Comparison of ENCODE assay signal across 13 mouse cellular contexts in the genomic region with DNA sequence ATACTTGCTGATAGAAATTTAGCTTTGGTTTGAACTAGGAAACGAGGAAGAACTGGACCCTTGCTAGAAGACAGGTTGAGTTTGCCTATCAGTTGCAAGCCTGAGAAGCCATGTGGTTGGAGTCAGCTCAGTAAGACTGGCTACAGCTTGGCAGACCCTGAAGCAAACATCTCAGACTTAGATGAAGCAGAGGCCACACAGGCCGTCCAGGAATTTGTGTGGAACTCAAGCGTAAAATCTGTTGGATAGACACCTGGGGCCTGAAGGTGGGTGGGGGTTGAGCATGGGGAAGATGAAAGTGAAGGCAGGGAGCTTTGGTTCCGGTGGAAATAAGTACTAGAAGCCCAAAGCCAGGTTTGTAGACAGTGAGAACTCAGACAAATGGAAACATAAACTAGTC. TPM values are rescaled to one million over a fixed set of nuclear protein-coding genes. Genes with fewer than 3 reads are reported as not detected.
DNase-seq lines count a peak whose midpoint lies in the region; ATAC-seq and TF ChIP-seq lines count a peak whose summit lies in the region.
"Had no signal": no experiment of that assay in that cellular context is flagged by ENCODE, and none has a peak within 500 bp of the region (broad histone marks: within the 10 kb centered on the region; RNA-seq: fewer than 3 reads in every experiment).

No protein-coding gene starts in this region.

- ATAC-seq in lung, embryonic 15.5 days (ENCODE audit: borderline replicate concordance, extremely low read depth, low FRiP score, low TSS enrichment): no peak
- ATAC-seq in granulocyte monocyte progenitor cell, adult 5-6 weeks (replicated peaks; ENCODE audit: poor library complexity, severe bottlenecking): no peak
- ATAC-seq: inflammation-experienced regulatory T-cells, adult 6 months had no signal

- whole genome bisulfite sequencing in lung, embryonic 15.5 days: 50% methylated on average over 4 of the region's 4 CpGs
- 22% methylated on average over 4 of the region's 4 CpGs for WGBS in small intestine, adult 2 months

- H3K27ac ChIP-seq in gastrocnemius, adult 2 months: peak overlapping the region; percentile 43
- peak overlapping the region; percentile 71 for H3K27ac ChIP-seq in lung, embryonic 15.5 days
- peak overlapping the region; percentile 25 for H3K27ac ChIP-seq in small intestine, adult 2 months (ENCODE audit: insufficient read depth, low read depth, low read length)

- no peak for TF ChIP-seq CTCF in gastrocnemius, adult 2 months (IDR thresholded peaks at IDR 0.05)
- TF ChIP-seq CTCF in small intestine, adult 2 months (IDR thresholded peaks at IDR 0.05; ENCODE audit: extremely low read depth, insufficient read length, insufficient replicate concordance, low read depth, low read length): no peak

- no peak overlapping the region for H3K9ac ChIP-seq in lung, embryonic 15.5 days
- H3K9ac ChIP-seq: heart, embryonic 12.5 days had no signal

- no peaks in the 10 kb centered on the region for H3K27me3 ChIP-seq in lung, embryonic 15.5 days
- H3K27me3 ChIP-seq in small intestine, adult 2 months (ENCODE audit: control insufficient read depth, insufficient read depth, low read length): no peaks in the 10 kb centered on the region
- H3K27me3 ChIP-seq: heart, embryonic 12.5 days had no signal

- peak overlapping the region; percentile 24; the same call in 1 of the 2 replicates for H3K4me3 ChIP-seq in gastrocnemius, adult 2 months
- H3K4me3 ChIP-seq in lung, embryonic 15.5 days: no peak overlapping the region
- H3K4me3 ChIP-seq in small intestine, adult 2 months (ENCODE audit: low read depth, low read length): no peak overlapping the region
- H3K4me3 ChIP-seq: heart, embryonic 12.5 days had no signal

- no peak for TF ChIP-seq POLR2A in small intestine, adult 2 months (IDR thresholded peaks at IDR 0.05; ENCODE audit: low read depth, low read length)

- H3K9me3 ChIP-seq in lung, embryonic 15.5 days: no peaks in the 10 kb centered on the region
- H3K9me3 ChIP-seq: G1E; heart, embryonic 12.5 days had no signal

- peaks cover 14% of the 10 kb centered on the region for H3K4me1 ChIP-seq in lung, embryonic 15.5 days
- peaks cover 6% of the 10 kb centered on the region; the same call in 1 of the 2 replicates for H3K4me1 ChIP-seq in small intestine, adult 2 months (ENCODE audit: control insufficient read depth, insufficient read depth, insufficient read length, low read length)
- H3K4me1 ChIP-seq: heart, embryonic 12.5 days had no signal

- no peak for DNase-seq in gastrocnemius, adult 2 months
- DNase-seq in gastrocnemius, adult 18-20 months (ENCODE audit: low spot score): no peak
- no peak for DNase-seq in lung, postnatal 10 days
- DNase-seq in kidney, adult 8-10 months: peak; percentile 26 to 50
- DNase-seq in c-Kit-positive CD71-positive TER-119-positive erythroid progenitor cells, embryonic 14.5 days (ENCODE audit: low spot score): no peak
- DNase-seq: thymus, postnatal 4 days had no signal

- no peaks in the 10 kb centered on the region for H3K36me3 ChIP-seq in lung, embryonic 15.5 days
- no peaks in the 10 kb centered on the region for H3K36me3 ChIP-seq in small intestine, adult 2 months (ENCODE audit: control insufficient read depth, insufficient read depth, low read length)
- H3K36me3 ChIP-seq: G1E; heart, embryonic 12.5 days had no signal

- no peak overlapping the region for H3K4me2 ChIP-seq in lung, embryonic 15.5 days
- H3K4me2 ChIP-seq: heart, embryonic 12.5 days; midbrain, embryonic 11.5 days had no signal

- intact Hi-C loops in gastrocnemius, adult 2 months (cut with DNase I): no loop called here

RNA-seq across cellular contexts. Expression of gene Fam13a, which starts 25.8 kb away (rescaled TPM):
- total RNA-seq in gastrocnemius, adult 2 months (2021): 10 to 100 TPM in 1 of 2 experiments, 1 to 10 TPM in 1; 7.6 to 12.6 TPM
- total RNA-seq in gastrocnemius, adult 18-20 months (2021): 1 to 10 TPM; 9.6 to 9.8 TPM
- polyA plus RNA-seq in lung, embryonic 15.5 days (2015; fragmentation: Nextera tagmentation; extraction: Ambion mirVana): 23.4 and 26.7 TPM in 2 replicates
- polyA plus RNA-seq in small intestine, adult 2 months (2012; rRNA removed): 1.3 and 2.5 TPM in 2 replicates
- 0.24 TPM in 1 of 2 replicates, not detected in the other for total RNA-seq in granulocyte monocyte progenitor cell, adult 5-6 weeks (2014; fragmentation: Nextera tagmentation)
- total RNA-seq in granulocyte monocyte progenitor cell, adult 5-6 weeks (2017): not detected in 2 replicates
- polyA plus RNA-seq: G1E had no signal

Comparison
In these comparisons a context has a peak if more than half of its experiments do, and no peak if none do; other contexts are left out.
1. DNase-seq: peak in kidney, adult 8-10 months (2 of 2); none in gastrocnemius, adult 2 months (single experiment), gastrocnemius, adult 18-20 months (single experiment), lung, postnatal 10 days (single experiment) and c-Kit-positive CD71-positive TER-119-positive erythroid progenitor cells, embryonic 14.5 days (single experiment).
2. RNA of gene Fam13a, which starts 25.8 kb away (total RNA-seq): 7.6 to 12.6 TPM in gastrocnemius, adult 2 months and 9.6 to 9.8 TPM in gastrocnemius, adult 18-20 months; 0.24 TPM in granulocyte monocyte progenitor cell, adult 5-6 weeks; every median in the first group is over 4 times any median in the second.
3. Peak in every context shown above with its lines, with median percentiles within 50 percentile points of each other: H3K27ac ChIP-seq.